Mouse (Mus musculus) lung, postnatal 4 days (tissue): Measurements from ENCODE around the gene Cdh13.

Experiments used
- DNase-seq, 2 experiments: peaks; one replicate each; pipeline ENCODE4 v3.0.0; 2021

Gene Cdh13

DNA sequence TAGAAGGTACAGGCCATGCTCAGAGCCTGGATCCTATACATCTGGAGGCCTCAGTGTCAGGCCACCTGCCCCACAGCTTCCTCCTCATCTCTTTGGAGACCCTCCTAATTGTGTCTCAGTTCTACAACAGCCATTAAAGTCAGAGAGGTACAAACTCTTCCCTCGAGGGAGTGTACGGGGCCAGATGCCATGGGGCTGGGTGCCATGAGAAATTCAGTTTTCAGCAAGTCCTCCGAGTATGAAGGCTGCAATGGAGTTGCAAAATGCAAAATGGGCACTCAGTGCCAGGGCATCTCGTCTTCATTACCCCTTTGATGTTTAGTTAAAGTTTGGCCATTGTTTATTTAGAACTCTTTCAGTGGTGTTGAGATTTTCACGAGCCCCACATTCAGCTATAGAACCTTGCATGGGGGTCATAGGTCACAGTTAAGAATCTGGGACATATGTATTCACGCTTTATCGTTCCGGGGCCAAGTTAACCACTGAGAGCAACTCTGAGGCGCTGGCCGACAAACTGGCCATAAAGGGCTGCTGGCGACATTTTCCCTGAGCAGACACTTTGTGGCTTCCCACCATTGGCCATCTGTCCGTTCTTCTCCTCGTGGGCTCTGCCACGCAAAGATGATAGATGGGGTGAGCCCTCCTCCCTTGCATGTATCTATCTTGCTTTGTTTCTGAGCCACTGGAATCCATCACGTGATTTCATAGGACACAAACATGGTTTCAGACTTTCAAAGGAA lies 681.7 kb downstream of the Cdh13 start:
- DNase-seq = no peak

- no peak for DNase-seq
Measured at GRCm38 (mm10) chr8:118968896-118969295, 685.4 kb downstream of the Cdh13 start.

- peak in 1 of 2 experiments; percentile 23 for DNase-seq
Measured at GRCm38 (mm10) chr8:118979800-118980199, 696.3 kb downstream of the Cdh13 start.

DNA sequence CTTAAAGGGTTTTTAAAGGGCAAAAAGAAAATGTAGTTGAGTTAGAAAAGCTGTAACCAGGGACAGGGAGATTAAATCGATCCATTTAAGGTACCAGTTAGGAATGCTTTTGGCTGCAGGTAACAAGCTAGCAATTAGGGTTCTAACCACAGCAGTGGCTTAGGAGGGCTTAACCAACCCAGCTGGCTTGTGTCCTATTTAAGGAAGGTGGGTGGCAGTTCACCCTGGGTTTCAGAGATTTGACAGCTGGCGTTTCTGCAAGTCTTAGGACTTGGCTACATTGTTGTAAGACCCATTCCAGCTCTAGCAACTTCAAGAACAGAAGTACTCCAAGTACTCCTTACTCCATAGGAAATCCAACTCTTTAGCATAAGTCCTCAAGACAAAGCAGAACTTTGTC lies 700.2 kb downstream of the Cdh13 start:
- DNase-seq = no peak

DNA sequence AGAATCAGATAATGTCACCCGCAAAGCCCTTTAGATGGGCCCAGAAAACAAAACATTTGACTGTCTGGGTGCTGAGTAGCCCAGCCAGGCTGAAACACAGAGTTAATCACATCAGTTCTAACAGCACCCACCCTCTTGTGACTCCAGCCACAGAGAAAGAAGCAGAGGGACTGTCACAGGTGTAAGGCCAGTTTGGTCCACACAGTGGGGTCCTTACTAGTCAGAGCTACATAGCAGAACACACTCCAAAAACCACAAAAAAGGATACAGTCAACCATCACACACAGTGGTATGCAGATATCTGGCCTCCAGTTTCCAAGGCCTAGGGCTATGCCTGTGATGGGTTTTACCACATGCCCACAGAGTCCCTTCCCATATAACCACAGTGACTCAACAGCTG lies 703.3 kb downstream of the Cdh13 start:
- no peak for DNase-seq

GRCm38 (mm10) chr8:118995641-118996188 lies 712.2 kb downstream of the Cdh13 start:
- DNase-seq = no peak

- DNase-seq = no peak
Measured at GRCm38 (mm10) chr8:119000595-119000994, 717.1 kb downstream of the Cdh13 start.

GRCm38 (mm10) chr8:119004821-119005220 lies 721.3 kb downstream of the Cdh13 start:
- DNase-seq = no peak

GRCm38 (mm10) chr8:119018675-119019074 lies 735.1 kb downstream of the Cdh13 start:
- no peak for DNase-seq

DNA sequence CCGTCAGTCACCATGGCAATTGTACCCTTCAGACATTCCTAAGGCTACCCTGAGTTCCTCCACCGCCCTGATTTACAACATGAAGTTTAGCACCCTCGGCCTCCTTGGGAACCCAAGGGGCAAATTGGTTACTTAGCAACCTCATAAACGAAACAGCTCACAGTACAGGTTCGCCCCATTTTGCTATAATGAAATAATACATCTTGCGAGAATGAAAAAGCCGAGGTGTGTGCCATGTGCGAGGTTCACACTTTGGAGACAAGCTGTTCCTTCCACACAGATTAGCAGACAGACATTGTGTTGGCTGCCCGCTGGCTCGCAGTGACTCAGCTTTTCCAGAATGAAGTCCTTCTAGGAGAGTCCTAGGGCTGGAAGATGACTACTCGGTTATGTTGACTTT lies 737.2 kb downstream of the Cdh13 start:
- DNase-seq = no peak

DNA sequence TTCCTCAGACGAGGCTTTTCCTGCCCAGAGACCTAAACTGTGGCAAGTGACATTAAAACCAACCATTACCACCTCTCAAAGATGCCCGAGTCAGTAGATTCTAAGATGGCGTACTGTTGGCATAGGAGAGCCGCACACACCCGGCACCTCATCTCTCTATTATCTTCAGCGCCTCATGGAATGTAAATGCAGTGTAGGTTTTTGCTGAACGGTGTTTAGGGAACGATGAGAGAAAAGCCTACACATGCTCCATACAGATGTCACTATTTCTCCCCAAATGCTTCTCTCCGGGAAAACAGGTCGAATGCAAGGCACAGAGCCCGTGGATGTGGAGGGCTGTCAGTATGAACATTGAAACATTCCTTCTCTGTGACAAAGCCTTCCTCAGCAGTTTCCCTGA lies 737.9 kb downstream of the Cdh13 start:
- no peak for DNase-seq

DNA sequence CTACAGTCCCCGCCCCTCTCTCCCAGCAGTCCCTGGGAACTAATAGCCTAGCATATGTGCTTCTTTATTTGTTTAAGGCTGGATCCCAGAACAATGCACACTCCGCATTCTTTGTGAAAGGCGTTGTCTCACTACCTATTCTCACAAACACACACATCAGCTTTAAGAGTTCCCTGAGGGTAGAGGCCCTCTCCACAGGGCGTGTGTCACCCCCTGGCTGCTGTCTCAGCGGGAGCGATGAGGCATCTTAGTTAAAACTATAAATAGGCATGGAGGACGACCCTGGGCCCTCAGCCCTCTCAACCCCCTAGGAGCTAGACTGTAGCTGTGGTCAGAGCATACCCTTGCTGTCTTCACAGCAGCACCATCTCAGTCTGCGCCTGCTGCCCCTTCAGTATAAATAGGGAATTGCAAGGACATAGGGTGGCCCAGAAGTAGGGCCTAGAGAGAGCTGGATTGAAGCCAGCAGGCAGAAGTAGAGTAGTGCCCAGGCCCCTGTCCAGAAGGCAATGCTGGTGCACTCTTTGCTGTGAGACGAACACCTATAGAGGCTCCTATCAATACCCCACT lies 738.9 kb downstream of the Cdh13 start:
- DNase-seq = no peak

- no peak for DNase-seq
Measured at GRCm38 (mm10) chr8:119033398-119033797, 749.9 kb downstream of the Cdh13 start.

- DNase-seq = no peak
Measured at GRCm38 (mm10) chr8:119034037-119034436, 750.5 kb downstream of the Cdh13 start.

GRCm38 (mm10) chr8:119035126-119035525 lies 751.6 kb downstream of the Cdh13 start:
- no peak for DNase-seq

DNA sequence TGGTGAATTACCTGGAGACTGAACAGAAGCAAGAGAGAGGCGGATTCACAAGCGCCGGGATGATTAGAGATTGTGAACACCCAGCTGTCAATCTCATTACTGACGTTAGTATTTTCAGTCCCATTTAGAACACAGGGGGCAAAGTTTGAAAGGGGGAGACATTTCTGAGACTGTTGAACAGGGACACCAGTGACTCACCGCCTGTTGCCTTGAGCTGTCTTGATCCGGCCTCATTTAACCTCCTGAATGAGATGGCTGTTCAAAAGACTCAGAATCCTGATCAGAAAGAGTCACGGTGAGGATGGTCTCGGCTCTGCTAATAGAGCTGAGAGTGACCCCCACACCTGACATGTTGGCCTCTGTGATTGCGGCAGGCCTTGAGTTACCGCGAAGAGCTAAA lies 754.0 kb downstream of the Cdh13 start:
- DNase-seq = no peak

DNA sequence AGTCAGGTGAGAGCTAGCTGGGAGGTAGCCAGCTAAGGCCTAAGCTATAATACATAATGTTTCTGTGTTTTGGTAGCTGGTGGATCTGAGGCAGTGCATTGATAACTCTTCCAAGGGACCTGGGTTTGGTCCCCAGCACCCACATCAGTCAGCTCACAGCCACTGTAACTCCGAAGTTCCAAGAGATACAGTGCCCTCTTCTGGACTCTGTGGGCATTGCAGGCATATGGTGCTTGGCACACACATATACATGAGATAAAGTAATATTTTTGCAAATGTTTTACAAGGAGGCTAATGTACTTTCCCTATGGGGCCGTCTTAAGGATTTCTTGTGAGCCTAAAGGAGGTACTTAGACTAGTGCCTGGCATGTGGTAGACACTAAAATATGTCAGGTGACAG lies 755.8 kb downstream of the Cdh13 start:
- DNase-seq = no peak

DNA sequence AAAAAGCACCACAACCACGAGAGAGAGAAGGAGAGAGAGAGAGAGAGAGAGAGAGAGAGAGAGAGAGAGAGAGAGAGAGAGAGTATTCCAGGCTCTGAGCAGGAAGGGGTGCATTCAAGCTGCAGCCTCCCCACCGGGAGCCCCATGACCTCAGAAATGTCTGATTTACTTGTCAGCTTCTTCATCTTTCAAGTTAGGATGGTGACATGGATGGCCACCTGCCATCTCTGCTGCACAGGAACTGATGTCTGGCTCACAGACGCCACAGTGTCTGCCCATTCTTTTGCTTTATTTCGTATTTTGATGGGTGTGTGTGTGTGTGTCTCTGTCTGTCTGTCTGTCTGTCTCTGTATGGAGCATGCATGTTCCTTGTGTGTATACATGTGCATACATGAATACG lies 774.3 kb downstream of the Cdh13 start:
- DNase-seq = no peak

DNA sequence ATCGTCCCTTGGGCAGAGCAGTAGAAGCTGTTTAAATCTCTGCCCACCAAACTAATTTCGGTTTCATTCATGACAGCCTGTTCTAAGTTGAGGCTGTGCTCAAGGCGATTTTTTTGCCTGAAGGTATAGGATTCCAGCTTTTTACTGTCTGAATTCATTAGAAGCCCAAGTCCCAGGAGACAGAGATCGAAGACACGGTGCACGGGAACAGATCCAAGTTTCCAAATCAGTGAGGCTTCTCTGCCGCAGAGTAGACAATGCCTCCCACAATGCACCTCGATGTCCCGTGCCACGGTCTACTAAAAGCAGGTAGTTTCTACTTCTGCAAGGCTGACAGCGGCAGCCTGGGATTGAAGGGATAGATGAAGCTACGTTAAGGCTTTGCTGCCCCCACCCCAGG lies 778.1 kb downstream of the Cdh13 start:
- DNase-seq = no peak

- peak in 1 of 2 experiments; percentile 20 for DNase-seq
Measured at GRCm38 (mm10) chr8:119064523-119064922, 781.0 kb downstream of the Cdh13 start.

DNA sequence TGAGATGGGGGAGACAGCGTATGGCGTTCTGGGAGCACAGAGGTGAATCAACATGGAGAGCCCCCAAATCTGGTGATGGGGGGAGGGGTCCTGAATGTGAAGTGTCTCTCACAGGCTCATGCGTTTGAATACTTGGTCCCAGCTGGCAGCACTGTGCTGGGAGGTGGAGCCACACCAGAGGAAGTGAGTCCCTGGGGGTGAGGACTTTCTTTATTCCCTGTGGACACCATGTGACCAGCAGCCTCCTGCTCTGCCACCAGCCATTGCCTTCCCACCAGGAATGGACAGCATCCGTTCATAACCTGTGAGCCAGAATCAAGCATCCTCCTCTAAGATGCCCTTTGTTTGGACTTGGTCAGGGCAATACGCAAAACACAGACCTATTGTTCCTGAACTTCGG lies 788.8 kb downstream of the Cdh13 start:
- no peak for DNase-seq

GRCm38 (mm10) chr8:119085022-119085421 lies 801.5 kb downstream of the Cdh13 start:
- no peak for DNase-seq

GRCm38 (mm10) chr8:119098261-119098660 lies 814.7 kb downstream of the Cdh13 start:
- peak; percentile 6 to 51 for DNase-seq

DNA sequence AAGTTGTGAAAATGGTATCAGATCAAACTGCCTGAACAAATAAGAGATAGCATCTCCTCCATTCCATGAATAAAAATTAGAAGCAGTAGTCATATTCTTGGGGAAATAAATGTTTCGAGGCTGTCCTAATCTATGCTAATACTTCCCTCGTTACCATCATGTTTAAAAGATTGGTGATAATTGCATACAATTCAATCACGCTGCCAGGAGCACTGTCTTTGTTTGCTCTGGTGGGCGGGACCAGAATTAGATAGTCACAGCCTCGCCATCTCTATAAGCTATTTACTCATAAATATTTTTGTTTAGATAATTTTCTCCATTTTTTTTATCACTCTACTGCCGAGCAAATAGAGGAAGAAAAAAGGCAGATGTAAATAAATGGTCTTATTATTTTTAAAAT lies 819.3 kb downstream of the Cdh13 start:
- DNase-seq = no peak

- DNase-seq = no peak
Measured at GRCm38 (mm10) chr8:119109655-119110054, 826.1 kb downstream of the Cdh13 start.
